Mouse (Mus musculus) embryonic facial prominence, embryonic 15.5 days (tissue): ENCODE results near the gene Igf2bp3. TPM values are rescaled to one million over a fixed set of nuclear protein-coding genes. Genes with fewer than 3 reads are reported as not detected.

ENCODE experiments used
- ATAC-seq: fragments of 200-750 bp; cut with Nextera tagmentation; 2 replicates; pipeline ENCODE4 v1.8.0; 2017; ENCODE audit warnings: low read depth, moderate TSS enrichment; ENCODE audit not compliant: insufficient number of reproducible peaks, low FRiP score, low TSS enrichment
- H3K27ac ChIP-seq: fragments of 300-500 bp; sonication (generic); replicated peaks from 2 replicates; pipeline ENCODE4 v1.5.1; 2015; ENCODE audit warnings: mild to moderate bottlenecking, inconsistent platforms
- H3K27me3 ChIP-seq: fragments of 300-500 bp; sonication (generic); 2 replicates; pipeline ENCODE4 v1.6.1; 2015; ENCODE audit warnings: inconsistent platforms
- H3K36me3 ChIP-seq: fragments of 300-500 bp; sonication (generic); 2 replicates; pipeline ENCODE4 v1.6.1; 2015; ENCODE audit warnings: mild to moderate bottlenecking, inconsistent platforms
- H3K4me1 ChIP-seq: fragments of 300-500 bp; sonication (generic); 2 replicates; pipeline ENCODE4 v1.6.1; 2015; ENCODE audit warnings: inconsistent platforms
- H3K4me2 ChIP-seq: fragments of 300-500 bp; sonication (generic); replicated peaks from 2 replicates; pipeline ENCODE4 v1.6.1; 2015; ENCODE audit warnings: mild to moderate bottlenecking, inconsistent platforms
- H3K4me3 ChIP-seq: fragments of 300-500 bp; sonication (generic); replicated peaks from 2 replicates; pipeline ENCODE4 v1.5.1; 2015; ENCODE audit warnings: mild to moderate bottlenecking, inconsistent platforms
- H3K9ac ChIP-seq: fragments of 300-500 bp; sonication (generic); 2 replicates; pipeline ENCODE4 v1.6.1; 2015; ENCODE audit warnings: inconsistent platforms
- H3K9me3 ChIP-seq: fragments of 300-500 bp; sonication (generic); replicated peaks from 2 replicates; pipeline ENCODE4 v1.6.1; 2016; ENCODE audit warnings: inconsistent platforms
- WGBS: fragments of 180-500 bp; shearing (Covaris S2); methylation state at CpG from one replicate; pipeline ENCODE4 v1.1.7; 2015; 5-methylcytosine and 5-hydroxymethylcytosine counted together
- polyA plus RNA-seq: library from polyadenylated mRNA; unstranded; fragments of >200 nt; fragmentation: Nextera tagmentation; extraction: Ambion mirVana; gene quantifications from 2 replicates; pipeline ENCODE4 v1.2.1, GENCODE M21; 2015

Gene Igf2bp3
- polyA plus RNA-seq, 1 experiment from 2014 or later = 48.8 TPM

DNA sequence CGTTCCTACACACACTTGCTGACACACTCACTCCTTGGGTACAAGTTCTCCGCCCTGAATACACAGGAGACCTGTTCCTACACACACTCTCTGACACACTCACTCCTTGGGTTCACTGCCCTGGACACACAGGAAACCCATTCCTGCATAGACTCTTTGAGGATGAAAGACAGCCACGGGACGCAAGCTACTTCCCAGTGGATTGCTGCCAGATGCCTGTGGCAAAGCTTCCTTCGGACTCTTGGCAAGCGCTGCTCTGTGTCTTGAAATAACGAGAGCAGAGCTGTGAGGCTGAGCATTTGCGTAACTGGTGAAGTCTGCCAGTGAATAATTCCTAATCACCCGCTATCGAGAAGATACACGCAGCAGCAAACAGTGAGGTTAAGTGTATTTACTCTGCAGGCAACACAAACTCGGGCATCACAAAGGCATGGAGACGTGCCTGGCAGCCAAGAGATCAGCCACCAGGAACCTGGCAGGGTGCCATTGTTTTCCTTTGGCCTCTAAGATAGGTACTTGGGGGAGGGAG lies 117.8 kb downstream of the Igf2bp3 start:
- Histone ChIP-seq H3K9ac (no peak overlapping the region), H3K4me2 (0 out of 2 replicates have a peak overlapping the region, but pooled peaks have one; percentile 15), H3K36me3 (peaks cover 39% of the 10 kb centered on the region; the same call in 1 of the 2 replicates), H3K4me1 (peaks cover 21% of the 10 kb centered on the region), H3K27me3 (no peaks in the 10 kb centered on the region), H3K4me3 (no peak overlapping the region), H3K27ac (peak overlapping the region; percentile 76), H3K9me3 (no peaks in the 10 kb centered on the region)
- ATAC-seq = peak; percentile 75
- WGBS = 22% methylated on average over 13 of the region's 13 CpGs

DNA sequence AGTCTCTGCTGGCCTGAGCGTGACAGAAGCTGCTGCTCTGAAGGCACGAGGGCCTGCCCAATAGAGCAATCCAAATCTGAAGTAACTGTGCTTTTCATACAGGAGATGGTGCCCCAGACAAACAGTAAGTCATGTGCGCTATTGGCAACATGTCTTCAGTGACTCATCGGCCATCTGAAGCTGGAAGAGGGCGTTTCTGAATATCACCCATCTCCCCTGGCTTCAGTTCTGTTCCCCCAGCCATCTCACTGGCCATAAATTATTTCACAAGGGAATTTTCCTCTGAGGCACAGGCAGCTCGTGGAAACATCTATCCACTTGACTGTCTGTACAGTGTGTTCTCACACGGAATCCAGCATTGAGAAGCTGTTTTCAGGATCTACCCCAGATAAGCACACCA lies 118.3 kb downstream of the Igf2bp3 start:
- Histone ChIP-seq H3K27ac (peak overlapping the region; percentile 76), H3K9me3 (no peaks in the 10 kb centered on the region), H3K9ac (no peak overlapping the region), H3K4me3 (no peak overlapping the region), H3K4me1 (peaks cover 21% of the 10 kb centered on the region), H3K27me3 (no peaks in the 10 kb centered on the region), H3K36me3 (peaks cover 44% of the 10 kb centered on the region), H3K4me2 (no peak overlapping the region)
- no peak for ATAC-seq
- 61% methylated on average over 7 of the region's 7 CpGs for WGBS

- WGBS = 86% methylated on average over 10 of the region's 10 CpGs
- Histone ChIP-seq H3K27me3 (no peaks in the 10 kb centered on the region), H3K27ac (no peak overlapping the region), H3K4me2 (no peak overlapping the region), H3K36me3 (peaks cover 56% of the 10 kb centered on the region), H3K4me3 (no peak overlapping the region), H3K4me1 (peaks cover 21% of the 10 kb centered on the region), H3K9me3 (no peaks in the 10 kb centered on the region), H3K9ac (no peak overlapping the region)
- ATAC-seq = no peak
These were observed 119.8 kb downstream of the Igf2bp3 start for GRCm38 (mm10) chr6:49094968-49095367.

- Histone ChIP-seq H3K4me2 (no peak overlapping the region), H3K4me1 (no peaks in the 10 kb centered on the region), H3K4me3 (no peak overlapping the region), H3K9ac (no peak overlapping the region), H3K27ac (no peak overlapping the region), H3K9me3 (no peaks in the 10 kb centered on the region), H3K27me3 (no peaks in the 10 kb centered on the region), H3K36me3 (peaks cover 31% of the 10 kb centered on the region)
- no peak for ATAC-seq
- 87% methylated on average over 4 of the region's 4 CpGs for WGBS
These were observed 131.7 kb downstream of the Igf2bp3 start for GRCm38 (mm10) chr6:49083008-49083407.

DNA sequence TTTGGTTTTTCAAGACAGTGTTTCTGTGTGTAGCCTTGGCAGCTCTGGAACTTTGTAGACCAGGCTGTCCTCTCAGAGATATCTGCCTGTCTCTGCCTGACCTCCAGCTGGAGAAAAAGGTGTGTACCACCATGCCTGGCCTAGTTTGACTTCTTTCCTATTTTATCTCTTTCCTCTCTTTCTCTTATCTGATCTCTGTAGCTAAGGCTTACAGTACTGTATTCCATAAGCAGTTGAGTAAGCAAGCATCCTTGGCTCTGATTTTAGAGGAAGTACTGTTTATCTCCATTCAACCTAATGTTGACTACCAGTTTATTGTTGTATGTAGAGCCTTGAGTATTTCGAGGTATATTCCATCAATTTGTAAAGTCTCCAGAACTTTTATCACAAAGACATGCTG lies 135.4 kb downstream of the Igf2bp3 start:
- no peaks in the 10 kb centered on the region for H3K9me3 ChIP-seq
- H3K27ac ChIP-seq = no peak overlapping the region
- no peak overlapping the region for H3K4me2 ChIP-seq
- H3K27me3 ChIP-seq = no peaks in the 10 kb centered on the region
- no peak for ATAC-seq
- H3K4me1 ChIP-seq = peaks cover 7% of the 10 kb centered on the region
- peaks cover 7% of the 10 kb centered on the region; the same call in 1 of the 2 replicates for H3K36me3 ChIP-seq
- WGBS = 78% methylated on average over 1 of the region's 1 CpGs
- H3K9ac ChIP-seq = no peak overlapping the region
- H3K4me3 ChIP-seq = no peak overlapping the region

DNA sequence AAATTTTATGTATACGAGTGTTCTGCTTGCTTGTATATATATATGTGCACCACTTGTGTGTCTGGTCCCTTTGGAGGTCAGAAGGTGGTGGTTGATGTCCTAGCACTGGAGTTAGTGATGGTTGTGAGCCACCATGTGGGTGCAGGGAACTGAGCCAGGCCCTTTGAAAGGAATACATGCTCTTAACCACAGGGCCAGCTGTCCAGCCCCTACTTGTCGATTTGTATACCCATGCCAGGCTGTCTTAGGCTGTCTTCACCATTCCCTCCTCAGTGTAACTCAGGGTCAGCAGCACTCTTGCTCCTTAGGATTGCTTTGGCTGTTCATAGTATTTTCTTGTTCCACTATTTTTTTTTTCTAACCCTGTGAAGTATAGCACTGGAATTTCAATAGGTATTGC lies 136.9 kb downstream of the Igf2bp3 start:
- no peak overlapping the region for H3K27ac ChIP-seq
- H3K36me3 ChIP-seq = no peaks in the 10 kb centered on the region
- WGBS = 81% methylated on average over 2 of the region's 2 CpGs
- H3K27me3 ChIP-seq = no peaks in the 10 kb centered on the region
- H3K9ac ChIP-seq = no peak overlapping the region
- no peak for ATAC-seq
- no peak overlapping the region for H3K4me2 ChIP-seq
- no peak overlapping the region for H3K4me3 ChIP-seq
- peaks cover 11% of the 10 kb centered on the region for H3K4me1 ChIP-seq
- H3K9me3 ChIP-seq = no peaks in the 10 kb centered on the region

DNA sequence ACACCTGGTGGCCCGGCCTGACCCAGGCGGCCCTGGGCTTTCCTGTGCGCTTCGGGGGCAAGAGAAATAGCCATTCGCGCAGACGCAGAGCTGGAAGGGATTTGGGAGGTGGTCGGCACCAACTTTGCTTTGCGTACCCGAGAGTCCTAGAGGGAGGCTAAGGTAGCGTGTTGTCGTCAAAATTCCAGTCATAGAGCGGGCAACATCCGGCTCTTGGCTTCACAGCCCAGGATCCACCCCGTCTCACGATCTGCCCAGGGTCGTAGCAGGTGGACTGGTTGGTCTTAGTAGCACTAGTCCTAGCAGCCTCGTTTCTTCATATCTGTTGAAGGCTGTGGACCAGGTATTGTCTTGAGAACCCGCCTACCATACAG lies 140.7 kb downstream of the Igf2bp3 start:
- WGBS = under 1% methylated on average over 19 of the region's 19 CpGs

GRCm38 (mm10) chr6:49073304-49074116 lies 141.2 kb downstream of the Igf2bp3 start, which contains the start of gene Malsu1:
TSS of gene Malsu1 (plus strand) at chr6:49073795.
- Histone ChIP-seq H3K9ac (peak within 1 kb of the TSS; percentile 76), H3K4me3 (peak within 1 kb of the TSS; percentile 73), H3K4me1 (peaks cover 11% of the 10 kb centered on the region), H3K4me2 (peak within 1 kb of the TSS; percentile 60), H3K36me3 (no peaks in the 10 kb centered on the region), H3K27me3 (no peaks in the 10 kb centered on the region), H3K9me3 (no peaks in the 10 kb centered on the region), H3K27ac (peak within 1 kb of the TSS; percentile 70)
- under 1% methylated on average over 49 of the region's 49 CpGs for WGBS
- peak; percentile 95 for ATAC-seq

More for the DNA sequence above, 140.7 kb downstream of the Igf2bp3 start:
- Histone ChIP-seq H3K27ac (peak overlapping the region; percentile 70), H3K9ac (peak overlapping the region; percentile 76), H3K36me3 (no peaks in the 10 kb centered on the region), H3K4me3 (peak overlapping the region; percentile 73), H3K4me1 (peaks cover 11% of the 10 kb centered on the region), H3K27me3 (no peaks in the 10 kb centered on the region), H3K4me2 (peak overlapping the region; percentile 60), H3K9me3 (no peaks in the 10 kb centered on the region)
- no peak for ATAC-seq

DNA sequence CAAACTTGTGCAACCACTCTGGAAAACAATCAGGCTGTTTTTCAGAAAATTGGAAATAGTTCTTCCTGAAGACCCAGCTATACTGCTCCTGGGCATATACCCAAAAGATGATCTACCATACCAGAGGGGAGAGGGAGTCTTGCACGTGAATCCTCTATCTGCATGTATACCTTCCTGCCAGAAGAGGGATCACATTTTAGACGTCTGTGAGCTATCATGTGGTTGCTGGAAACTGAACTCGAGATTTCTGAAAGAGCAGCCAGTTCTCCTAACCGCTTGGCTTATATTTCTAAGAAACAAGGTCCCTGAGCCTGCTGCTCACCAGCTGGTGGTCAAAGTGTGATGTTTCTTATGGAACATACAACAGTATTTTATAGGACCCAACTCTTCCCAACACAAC lies 146.4 kb downstream of the Igf2bp3 start:
- no peaks in the 10 kb centered on the region for H3K27me3 ChIP-seq
- no peaks in the 10 kb centered on the region for H3K9me3 ChIP-seq
- H3K4me3 ChIP-seq = no peak overlapping the region
- no peaks in the 10 kb centered on the region for H3K36me3 ChIP-seq
- no peak for ATAC-seq
- 0 out of 2 replicates have a peak, but pooled peaks cover 4% of the 10 kb centered on the region for H3K4me1 ChIP-seq
- H3K27ac ChIP-seq = no peak overlapping the region
- H3K4me2 ChIP-seq = no peak overlapping the region
- 46% methylated on average over 3 of the region's 4 CpGs for WGBS
- H3K9ac ChIP-seq = no peak overlapping the region

GRCm38 (mm10) chr6:49057053-49058021 lies 157.4 kb downstream of the Igf2bp3 start:
- H3K4me3 ChIP-seq = no peak overlapping the region
- H3K4me1 ChIP-seq = no peaks in the 10 kb centered on the region
- H3K27ac ChIP-seq = no peak overlapping the region
- H3K9me3 ChIP-seq = no peaks in the 10 kb centered on the region
- ATAC-seq = no peak; the same call in 1 of the 2 replicates
- H3K4me2 ChIP-seq = no peak overlapping the region
- no peaks in the 10 kb centered on the region for H3K27me3 ChIP-seq
- no peak overlapping the region for H3K9ac ChIP-seq
- 41% methylated on average over 8 of the region's 8 CpGs for WGBS
- no peaks in the 10 kb centered on the region for H3K36me3 ChIP-seq

DNA sequence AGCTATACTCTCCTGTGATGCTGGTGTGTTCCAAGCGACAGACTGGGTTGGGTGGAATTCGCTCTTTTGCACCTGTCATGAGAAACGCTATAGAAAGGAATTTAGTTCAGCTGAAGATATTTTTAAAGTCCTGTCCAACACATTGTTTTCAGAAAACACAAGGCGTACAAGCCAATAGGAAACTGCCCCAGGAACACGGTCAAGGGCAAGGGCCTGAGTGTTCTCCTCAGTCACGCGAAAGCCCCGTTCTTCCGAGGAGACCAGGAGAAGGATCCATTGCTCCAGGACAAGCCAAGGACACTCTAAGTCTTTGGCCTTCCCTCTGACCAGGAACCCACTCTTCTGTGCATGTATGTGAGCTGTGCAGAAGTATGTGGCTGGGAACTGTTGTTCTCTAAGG lies 158.7 kb downstream of the Igf2bp3 start:
- H3K9me3 ChIP-seq = no peaks in the 10 kb centered on the region
- H3K27ac ChIP-seq = no peak overlapping the region
- no peaks in the 10 kb centered on the region for H3K36me3 ChIP-seq
- no peak overlapping the region for H3K9ac ChIP-seq
- no peaks in the 10 kb centered on the region for H3K27me3 ChIP-seq
- 76% methylated on average over 9 of the region's 9 CpGs for WGBS
- no peak overlapping the region for H3K4me2 ChIP-seq
- no peak for ATAC-seq
- no peak overlapping the region for H3K4me3 ChIP-seq
- H3K4me1 ChIP-seq = no peaks in the 10 kb centered on the region
